Mouse (Mus musculus) liver, adult 2 months (tissue): ENCODE measurements around the gene Sema3a.

Experiments
- CTCF ChIP-seq: fragments of 200-500 bp; IDR thresholded peaks from 2 replicates; pipeline ENCODE4 v1.5.1; 2011; ENCODE audit warnings: low read depth, low read length, control low read depth
- POLR2A ChIP-seq: fragments of 200-500 bp; IDR thresholded peaks from 2 replicates; pipeline ENCODE4 v1.6.1; 2011; ENCODE audit warnings: low read length, control low read depth; ENCODE audit not compliant: insufficient read depth; ENCODE audit errors: extremely low read depth

DNA sequence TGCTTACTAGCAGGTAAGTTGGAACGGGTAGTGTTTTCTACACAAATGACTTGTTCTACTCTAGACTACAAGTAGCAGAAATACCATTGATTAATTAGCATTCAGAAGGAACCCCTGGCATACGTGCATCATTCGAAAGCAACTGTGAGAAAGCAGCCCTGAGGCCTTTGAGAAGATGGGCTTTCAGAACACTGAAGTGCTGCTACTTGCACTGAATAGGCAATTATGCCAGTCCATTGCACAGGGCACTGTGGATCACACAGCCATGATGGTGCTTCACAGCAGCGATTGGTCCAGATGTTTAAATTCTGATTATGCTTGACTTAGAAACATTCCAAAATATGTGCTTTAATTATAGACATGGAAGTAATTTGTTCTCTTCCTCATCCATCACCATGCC is 187.5 kb downstream of the Sema3a start:
- TF ChIP-seq POLR2A (no peak), CTCF (no peak)
